Mouse (Mus musculus): ENCODE measurements around the gene Prmt6. TPM values are rescaled to one million over a fixed set of nuclear protein-coding genes. Genes with fewer than 3 reads are reported as not detected.
A peak's percentile ranks its signal among the peaks of the same experiment; 100 is the strongest.

Prmt6 gene
- 27.2 and 27.8 TPM in 2 replicates for polyA plus RNA-seq (2016; fragmentation: Nextera tagmentation; extraction: Ambion mirVana)

- Histone ChIP-seq H3K4me2 (peak within 1 kb of the TSS; percentile 74), H3K4me1 (peaks cover 21% of the 10 kb centered on the region), H3K27me3 (no peaks in the 10 kb centered on the region), H3K4me3 (replicated peaks) (peak within 1 kb of the TSS; percentile 94), H3K9ac (peak within 1 kb of the TSS; percentile 95), H3K27ac (peak within 1 kb of the TSS; percentile 94), H3K36me3 (replicated peaks) (peaks cover 18% of the 10 kb centered on the region), H3K9me3 (no peaks in the 10 kb centered on the region)
- 20% methylated on average over 38 of the region's 38 CpGs for WGBS
- ATAC-seq (ENCODE audit: low FRiP score), result peak; percentile 94
Measured at GRCm38 (mm10) chr3:110250839-110251700, at the start of gene Prmt6. Gene Prmt6, minus strand, starts transcription at chr3:110250998.

DNA sequence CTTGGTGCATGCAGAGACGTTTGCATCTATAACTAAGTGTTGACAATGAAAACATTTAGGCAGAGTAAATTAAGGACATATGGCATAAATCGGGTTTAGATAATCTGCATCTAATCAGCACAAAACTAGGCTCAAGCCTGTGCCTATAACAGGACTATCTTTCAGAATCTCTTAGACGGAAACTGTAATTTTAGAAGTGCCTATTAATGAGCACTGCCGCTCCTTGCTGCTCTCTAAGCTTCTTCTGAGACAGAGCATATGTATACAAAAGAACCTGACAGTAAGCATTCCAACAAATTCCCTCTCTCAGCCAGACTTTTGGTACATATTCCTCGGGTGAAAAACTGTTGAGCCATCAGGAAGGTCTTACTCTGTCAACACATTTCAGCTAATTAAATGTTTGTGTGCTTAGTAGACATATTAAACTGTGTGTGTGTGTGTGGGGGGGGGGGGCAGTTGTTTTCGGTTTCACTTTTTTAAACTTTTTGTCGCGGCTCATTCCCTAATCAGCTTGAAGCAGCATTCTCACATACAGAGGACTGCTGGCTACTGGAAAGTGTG, 39.8 kb upstream of the Prmt6 start:
- Histone ChIP-seq H3K9me3 (no peaks in the 10 kb centered on the region), H3K27me3 (no peaks in the 10 kb centered on the region), H3K27ac (no peak overlapping the region), H3K4me1 (no peaks in the 10 kb centered on the region), H3K9ac (no peak overlapping the region), H3K4me3 (replicated peaks) (no peak overlapping the region), H3K36me3 (replicated peaks) (no peaks in the 10 kb centered on the region), H3K4me2 (no peak overlapping the region)
- ATAC-seq (ENCODE audit: low FRiP score), result no peak
- WGBS, result 78% methylated on average over 8 of the region's 8 CpGs

GRCm38 (mm10) chr3:110282651-110283050, 31.9 kb upstream of the Prmt6 start:
- H3K4me2 ChIP-seq, result no peak overlapping the region
- no peak overlapping the region for H3K9ac ChIP-seq
- H3K27me3 ChIP-seq, result no peaks in the 10 kb centered on the region
- WGBS, result 83% methylated on average over 5 of the region's 5 CpGs
- no peaks in the 10 kb centered on the region for H3K9me3 ChIP-seq
- H3K27ac ChIP-seq, result no peak overlapping the region
- H3K4me3 ChIP-seq (replicated peaks), result no peak overlapping the region
- H3K4me1 ChIP-seq, result no peaks in the 10 kb centered on the region
- peak; percentile 20; the same call in 1 of the 2 replicates for ATAC-seq (ENCODE audit: low FRiP score)
- H3K36me3 ChIP-seq (replicated peaks), result no peaks in the 10 kb centered on the region

DNA sequence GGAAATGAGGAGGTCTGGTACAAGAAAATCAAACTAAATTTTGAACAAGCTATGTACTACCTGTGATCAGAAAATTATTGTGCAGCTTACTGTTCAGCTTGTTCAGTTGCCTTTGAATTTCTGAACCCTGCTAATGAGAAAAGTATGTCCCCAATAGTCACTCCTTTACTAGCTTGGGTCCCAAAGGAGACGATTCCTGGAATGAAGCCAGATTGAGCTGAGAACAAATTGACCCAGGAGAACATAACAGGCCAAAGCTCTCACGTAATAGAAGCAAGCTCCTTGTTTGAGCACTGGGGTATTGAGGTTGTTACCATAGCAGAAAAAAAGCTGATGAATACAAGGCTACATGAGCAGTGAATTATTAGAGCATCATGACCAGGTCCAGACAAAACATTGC, 17.0 kb upstream of the Prmt6 start:
- H3K36me3 ChIP-seq (replicated peaks), result no peaks in the 10 kb centered on the region
- 58% methylated on average over 2 of the region's 2 CpGs for WGBS
- H3K27me3 ChIP-seq, result no peaks in the 10 kb centered on the region
- no peak overlapping the region for H3K27ac ChIP-seq
- H3K9me3 ChIP-seq, result no peaks in the 10 kb centered on the region
- no peak overlapping the region for H3K4me2 ChIP-seq
- no peak overlapping the region for H3K9ac ChIP-seq
- no peaks in the 10 kb centered on the region for H3K4me1 ChIP-seq
- no peak overlapping the region for H3K4me3 ChIP-seq (replicated peaks)
- no peak for ATAC-seq (ENCODE audit: low FRiP score)

DNA sequence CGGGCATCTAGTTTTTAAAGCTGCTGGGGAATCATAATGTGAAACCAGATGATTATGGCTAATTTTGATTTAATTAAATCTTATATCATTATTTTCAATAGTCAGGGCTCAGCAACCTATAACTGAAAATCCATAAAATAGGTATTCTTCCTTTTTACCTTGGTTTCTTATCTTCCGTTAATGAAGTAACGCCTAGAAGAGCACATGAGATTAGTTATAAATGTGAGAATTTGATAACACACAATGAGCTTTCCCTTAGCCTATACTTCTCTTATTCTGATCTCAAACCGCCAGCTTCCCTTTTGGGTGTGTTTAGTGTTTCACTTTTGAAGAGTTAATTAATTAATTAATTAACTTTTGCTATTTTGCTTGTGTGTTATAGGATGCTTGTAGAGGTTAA, 2.3 kb upstream of the Prmt6 start:
- Histone ChIP-seq H3K4me2 (no peak overlapping the region), H3K36me3 (replicated peaks) (no peaks in the 10 kb centered on the region), H3K27ac (no peak overlapping the region), H3K27me3 (no peaks in the 10 kb centered on the region), H3K4me3 (replicated peaks) (no peak overlapping the region), H3K4me1 (peaks cover 17% of the 10 kb centered on the region), H3K9me3 (no peaks in the 10 kb centered on the region), H3K9ac (no peak overlapping the region)
- WGBS, result 92% methylated on average over 4 of the region's 4 CpGs
- ATAC-seq (ENCODE audit: low FRiP score), result no peak

DNA sequence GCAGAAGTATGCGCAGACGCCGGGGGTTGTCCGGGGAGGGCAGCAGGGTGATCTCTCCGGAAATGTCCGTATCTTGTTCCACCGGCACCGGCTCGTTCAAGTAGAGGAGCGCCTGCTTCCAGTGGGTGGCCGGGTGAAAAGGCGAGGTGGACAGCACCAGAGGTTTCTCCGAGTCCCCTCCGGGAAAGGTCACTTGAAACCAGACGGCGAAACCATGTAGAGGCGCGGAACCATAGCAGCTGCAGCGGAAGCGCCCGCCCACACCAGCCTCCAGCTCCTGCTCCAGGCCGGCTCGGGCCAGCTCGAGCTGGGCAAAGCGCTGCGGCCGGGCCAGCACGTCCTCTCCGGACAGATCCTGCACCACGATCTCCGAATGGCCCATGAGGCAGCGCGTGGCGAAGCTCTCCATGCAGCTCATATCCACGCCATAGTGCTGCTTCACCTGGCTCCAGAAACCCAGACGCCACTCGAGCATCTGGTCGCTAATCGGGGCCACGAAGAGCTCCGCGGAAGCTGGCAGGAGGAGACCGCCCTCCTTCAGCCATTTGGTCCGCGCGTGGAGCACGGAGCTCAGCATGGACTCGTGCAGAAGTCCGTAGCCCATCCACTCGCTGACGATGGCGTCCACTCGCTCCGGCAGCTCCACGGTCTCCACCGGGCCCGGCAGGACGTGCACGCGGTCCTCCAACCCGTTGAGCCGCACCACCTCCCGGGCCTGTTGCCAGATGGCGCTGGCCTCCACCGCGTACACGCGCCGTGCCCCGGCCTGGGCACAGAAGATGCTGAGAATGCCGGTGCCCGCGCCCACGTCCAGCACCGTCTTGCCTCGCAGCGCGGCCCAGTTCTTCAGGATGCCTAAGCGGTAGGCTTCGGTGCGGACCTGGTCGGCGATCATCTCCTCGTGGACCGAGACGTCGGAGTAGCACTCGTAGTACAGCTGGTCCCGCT, 633 bp downstream of the Prmt6 start:
- under 1% methylated on average over 87 of the region's 89 CpGs for WGBS
- peak overlapping the region; percentile 74 for H3K4me2 ChIP-seq
- H3K9ac ChIP-seq, result peak overlapping the region; percentile 95
- peak; percentile 87 for ATAC-seq (ENCODE audit: low FRiP score)
- H3K4me3 ChIP-seq (replicated peaks), result peak overlapping the region; percentile 94
- peak overlapping the region; percentile 94 for H3K27ac ChIP-seq
- H3K27me3 ChIP-seq, result no peaks in the 10 kb centered on the region
- H3K9me3 ChIP-seq, result no peaks in the 10 kb centered on the region
- H3K4me1 ChIP-seq, result peaks cover 21% of the 10 kb centered on the region
- peaks cover 19% of the 10 kb centered on the region for H3K36me3 ChIP-seq (replicated peaks)

- ATAC-seq (ENCODE audit: low FRiP score), result no peak; the same call in 1 of the 2 replicates
- Histone ChIP-seq H3K36me3 (replicated peaks) (no peaks in the 10 kb centered on the region), H3K4me2 (no peak overlapping the region), H3K9me3 (no peaks in the 10 kb centered on the region), H3K4me3 (replicated peaks) (no peak overlapping the region), H3K27me3 (no peaks in the 10 kb centered on the region), H3K9ac (no peak overlapping the region), H3K27ac (no peak overlapping the region), H3K4me1 (no peaks in the 10 kb centered on the region)
- WGBS, result 78% methylated on average over 1 of the region's 1 CpGs
Measured at GRCm38 (mm10) chr3:110236819-110237463, 13.9 kb downstream of the Prmt6 start.

Other genes with a start within 250 kb of the Prmt6 start
- gene Ntng1, start 107.0 kb downstream of the Prmt6 start, polyA plus RNA-seq (2016; fragmentation: Nextera tagmentation; extraction: Ambion mirVana), result 5.0 and 5.2 TPM in 2 replicates

All from forebrain, embryonic 12.5 days (tissue).